Mouse (Mus musculus) kidney, embryonic 14.5 days (tissue): Measurements from ENCODE around the gene Itih5. TPM values are rescaled to one million over a fixed set of nuclear protein-coding genes. Genes with fewer than 3 reads are reported as not detected.

Experiments used
- ATAC-seq: fragments of 200-750 bp; cut with Nextera tagmentation; 2 replicates; pipeline ENCODE4 v1.8.0; 2017; ENCODE audit warnings: moderate number of reproducible peaks, mild to moderate bottlenecking, moderate TSS enrichment, moderate library complexity; ENCODE audit not compliant: low FRiP score, low TSS enrichment
- H3K27ac ChIP-seq: fragments of 300-500 bp; sonication (generic); 2 replicates; pipeline ENCODE4 v1.5.1; 2014; ENCODE audit warnings: low read depth, mild to moderate bottlenecking, low read length, moderate library complexity, mixed read lengths
- H3K27me3 ChIP-seq: fragments of 300-500 bp; sonication (generic); 2 replicates; pipeline ENCODE4 v1.6.1; 2014; ENCODE audit warnings: mild to moderate bottlenecking, low read length; ENCODE audit not compliant: control insufficient read depth, insufficient read depth
- H3K36me3 ChIP-seq: fragments of 300-500 bp; sonication (generic); 2 replicates; pipeline ENCODE4 v1.6.1; 2014; ENCODE audit warnings: low read length, mixed read lengths; ENCODE audit not compliant: control insufficient read depth, insufficient read depth
- H3K4me1 ChIP-seq: fragments of 300-500 bp; sonication (generic); 2 replicates; pipeline ENCODE4 v1.6.1; 2014; ENCODE audit warnings: low read length, mixed read lengths; ENCODE audit not compliant: control insufficient read depth, insufficient read depth
- H3K4me2 ChIP-seq: fragments of 300-500 bp; sonication (generic); replicated peaks from 2 replicates; pipeline ENCODE4 v1.6.1; 2014; ENCODE audit warnings: low read depth, mild to moderate bottlenecking, low read length
- H3K4me3 ChIP-seq: fragments of 300-500 bp; sonication (generic); 2 replicates; pipeline ENCODE4 v1.5.1; 2014; ENCODE audit warnings: mild to moderate bottlenecking, low read length
- H3K9ac ChIP-seq: fragments of 300-500 bp; sonication (generic); 2 replicates; pipeline ENCODE4 v1.6.1; 2014; ENCODE audit warnings: low read depth, mild to moderate bottlenecking, low read length, moderate library complexity
- H3K9me3 ChIP-seq: fragments of 300-500 bp; sonication (generic); 2 replicates; pipeline ENCODE4 v1.6.1; 2016; ENCODE audit warnings: low read length; ENCODE audit not compliant: control insufficient read depth
- WGBS: fragments of 180-500 bp; shearing (Covaris S2); extraction: QIAGEN DNeasy Blood & Tissue Kit; methylation state at CpG from one replicate; pipeline ENCODE4 v1.1.7; 2014; 5-methylcytosine and 5-hydroxymethylcytosine counted together
- polyA plus RNA-seq: library from polyadenylated mRNA; unstranded; fragments of >200 nt; fragmentation: Nextera tagmentation; extraction: Ambion mirVana; gene quantifications from 2 replicates; pipeline ENCODE4 v1.2.1, GENCODE M21; 2014

Gene Itih5
- polyA plus RNA-seq, 1 experiment from 2014 or later: 3.9 TPM

DNA sequence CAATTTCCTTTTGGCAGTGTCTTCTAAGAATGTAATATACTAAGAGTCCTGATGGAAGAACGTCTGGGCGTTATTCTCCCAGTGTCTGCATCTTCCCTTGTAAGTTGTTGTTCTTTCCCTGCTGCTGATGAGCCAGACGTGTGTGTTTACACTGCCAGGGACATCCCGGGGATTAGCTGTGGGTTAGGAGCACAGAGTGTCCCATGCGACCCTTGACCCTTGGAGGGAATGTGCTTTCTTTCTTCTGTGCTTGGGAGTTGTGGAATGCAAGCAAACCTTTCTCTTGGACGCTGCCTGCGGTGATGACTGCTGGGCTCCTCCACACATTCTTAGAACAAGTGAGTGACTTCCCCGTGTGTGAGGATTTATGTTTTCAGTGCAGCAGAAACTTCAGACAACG, 89.6 kb downstream of the Itih5 start:
- Histone ChIP-seq H3K9ac (no peak overlapping the region), H3K4me2 (no peak overlapping the region), H3K27me3 (no peaks in the 10 kb centered on the region), H3K4me1 (no peaks in the 10 kb centered on the region), H3K4me3 (no peak overlapping the region), H3K36me3 (no peaks in the 10 kb centered on the region), H3K9me3 (peaks cover 3% of the 10 kb centered on the region; the same call in 1 of the 2 replicates), H3K27ac (no peak overlapping the region)
- WGBS: 22% methylated on average over 9 of the region's 9 CpGs
- 0 out of 2 replicates have a peak, but pooled peaks have one; percentile 46 for ATAC-seq

- Histone ChIP-seq H3K27ac (no peak overlapping the region), H3K4me1 (no peaks in the 10 kb centered on the region), H3K4me2 (no peak overlapping the region), H3K4me3 (no peak overlapping the region), H3K27me3 (no peaks in the 10 kb centered on the region), H3K9me3 (peaks cover 3% of the 10 kb centered on the region; the same call in 1 of the 2 replicates), H3K9ac (no peak overlapping the region), H3K36me3 (no peaks in the 10 kb centered on the region)
- no peak for ATAC-seq
- 75% methylated on average over 9 of the region's 9 CpGs for WGBS
These were observed 97.1 kb downstream of the Itih5 start for GRCm38 (mm10) chr2:10250441-10250840.

DNA sequence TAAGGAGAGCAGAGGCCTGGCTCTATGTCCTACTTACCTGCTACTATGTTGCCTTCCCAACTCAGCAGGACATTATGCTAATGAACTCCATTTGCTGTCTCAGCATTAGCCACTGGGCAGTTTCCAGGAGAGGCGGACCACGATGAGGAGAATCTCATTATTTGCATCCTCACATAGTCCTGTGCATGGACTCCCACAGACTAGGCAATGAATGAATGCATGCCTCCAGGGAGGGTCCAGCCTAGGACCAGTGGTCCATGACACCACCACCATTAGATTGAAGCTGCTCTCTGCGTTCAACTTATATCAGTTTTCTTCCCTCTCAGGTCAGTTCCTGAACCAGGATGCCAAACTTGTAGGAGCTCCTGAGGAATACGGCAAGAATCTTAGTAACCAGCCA, 97.6 kb downstream of the Itih5 start:
- H3K27me3 ChIP-seq: no peaks in the 10 kb centered on the region
- no peaks in the 10 kb centered on the region for H3K4me1 ChIP-seq
- H3K4me3 ChIP-seq: no peak overlapping the region
- no peak overlapping the region for H3K9ac ChIP-seq
- H3K36me3 ChIP-seq: no peaks in the 10 kb centered on the region
- 45% methylated on average over 4 of the region's 4 CpGs for WGBS
- no peak overlapping the region for H3K27ac ChIP-seq
- peak; percentile 66; the same call in 1 of the 2 replicates for ATAC-seq
- H3K9me3 ChIP-seq: peaks cover 3% of the 10 kb centered on the region; the same call in 1 of the 2 replicates
- H3K4me2 ChIP-seq: no peak overlapping the region

DNA sequence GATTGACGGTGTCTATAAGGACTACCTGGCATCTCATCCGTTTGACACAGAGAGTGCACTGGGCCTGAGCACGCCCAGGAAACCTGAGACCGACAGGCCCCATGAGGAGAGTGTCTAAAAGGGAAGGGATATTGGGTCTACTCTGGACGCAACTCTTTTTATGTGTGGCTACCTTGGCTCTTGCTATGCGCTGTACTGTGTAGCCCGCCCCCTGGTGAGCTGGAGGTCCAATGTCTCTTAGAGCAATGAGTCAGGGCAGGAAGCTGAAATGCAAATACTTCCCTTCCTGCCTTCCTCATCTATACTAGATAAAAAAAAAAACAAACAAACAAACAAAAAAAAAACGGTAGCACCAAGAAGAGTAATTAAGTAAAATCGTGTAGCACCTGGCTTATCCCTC, 98.1 kb downstream of the Itih5 start:
- no peak overlapping the region for H3K27ac ChIP-seq
- H3K36me3 ChIP-seq: no peaks in the 10 kb centered on the region
- H3K4me2 ChIP-seq: no peak overlapping the region
- H3K9ac ChIP-seq: no peak overlapping the region
- H3K4me3 ChIP-seq: no peak overlapping the region
- H3K4me1 ChIP-seq: no peaks in the 10 kb centered on the region
- no peaks in the 10 kb centered on the region for H3K27me3 ChIP-seq
- peaks cover 3% of the 10 kb centered on the region; the same call in 1 of the 2 replicates for H3K9me3 ChIP-seq
- peak; percentile 46; the same call in 1 of the 2 replicates for ATAC-seq
- WGBS: 67% methylated on average over 9 of the region's 9 CpGs

- H3K27me3 ChIP-seq: no peaks in the 10 kb centered on the region
- H3K4me1 ChIP-seq: no peaks in the 10 kb centered on the region
- no peak overlapping the region for H3K27ac ChIP-seq
- H3K9me3 ChIP-seq: peaks cover 2% of the 10 kb centered on the region; the same call in 1 of the 2 replicates
- H3K36me3 ChIP-seq: no peaks in the 10 kb centered on the region
- no peak overlapping the region for H3K9ac ChIP-seq
- no peak overlapping the region for H3K4me3 ChIP-seq
- 79% methylated on average over 2 of the region's 2 CpGs for WGBS
- H3K4me2 ChIP-seq: no peak overlapping the region
- no peak for ATAC-seq
These were observed 98.6 kb downstream of the Itih5 start for GRCm38 (mm10) chr2:10252016-10252415.

DNA sequence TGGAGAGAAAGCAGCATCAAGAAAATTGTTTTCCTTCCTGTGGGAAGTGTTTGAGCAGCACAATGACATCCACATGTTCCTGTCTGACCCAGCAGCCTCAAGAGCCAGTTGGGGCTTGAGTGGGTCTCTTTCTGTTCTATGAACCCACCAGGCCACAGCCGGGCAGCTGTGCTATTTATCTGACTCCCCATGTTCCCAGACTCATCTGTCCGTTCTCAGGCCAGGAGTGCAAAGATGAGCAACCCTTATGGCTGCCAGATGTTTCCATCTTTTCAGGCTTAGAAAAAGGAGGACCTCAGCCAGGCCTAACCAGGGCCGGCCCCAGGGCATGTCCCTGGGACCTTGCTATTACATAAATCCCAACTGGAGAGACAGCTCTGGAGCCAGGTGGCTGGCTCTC, 100.0 kb downstream of the Itih5 start:
- Histone ChIP-seq H3K36me3 (no peaks in the 10 kb centered on the region), H3K27me3 (no peaks in the 10 kb centered on the region), H3K4me3 (no peak overlapping the region), H3K27ac (no peak overlapping the region), H3K9me3 (no peaks in the 10 kb centered on the region; the same call in 1 of the 2 replicates), H3K4me2 (no peak overlapping the region), H3K4me1 (no peaks in the 10 kb centered on the region), H3K9ac (no peak overlapping the region)
- WGBS: 70% methylated on average over 3 of the region's 3 CpGs
- no peak for ATAC-seq

DNA sequence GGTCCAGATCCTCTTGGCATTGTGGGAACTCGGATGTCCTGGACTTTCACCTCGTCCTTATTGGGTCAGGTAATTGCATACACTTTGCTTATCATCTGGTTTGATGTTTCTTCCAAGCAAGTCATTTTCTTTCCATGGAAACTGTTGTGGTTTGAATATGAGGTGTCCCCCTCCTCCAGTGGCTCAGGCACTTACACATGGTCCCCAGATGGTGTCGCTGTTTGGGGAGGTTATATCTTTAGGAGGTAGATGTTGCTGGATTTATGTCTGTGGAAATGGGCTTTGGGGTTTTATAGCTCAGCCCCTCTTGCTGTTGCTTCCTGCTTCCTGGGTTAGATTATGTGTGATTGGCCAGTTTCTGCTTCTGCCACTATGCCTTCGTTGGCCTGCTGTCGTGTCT, 103.6 kb downstream of the Itih5 start:
- H3K4me2 ChIP-seq: no peak overlapping the region
- 62% methylated on average over 5 of the region's 5 CpGs for WGBS
- no peaks in the 10 kb centered on the region for H3K9me3 ChIP-seq
- H3K36me3 ChIP-seq: no peaks in the 10 kb centered on the region
- no peaks in the 10 kb centered on the region for H3K4me1 ChIP-seq
- H3K9ac ChIP-seq: no peak overlapping the region
- no peaks in the 10 kb centered on the region for H3K27me3 ChIP-seq
- no peak overlapping the region for H3K27ac ChIP-seq
- H3K4me3 ChIP-seq: no peak overlapping the region
- ATAC-seq: no peak

DNA sequence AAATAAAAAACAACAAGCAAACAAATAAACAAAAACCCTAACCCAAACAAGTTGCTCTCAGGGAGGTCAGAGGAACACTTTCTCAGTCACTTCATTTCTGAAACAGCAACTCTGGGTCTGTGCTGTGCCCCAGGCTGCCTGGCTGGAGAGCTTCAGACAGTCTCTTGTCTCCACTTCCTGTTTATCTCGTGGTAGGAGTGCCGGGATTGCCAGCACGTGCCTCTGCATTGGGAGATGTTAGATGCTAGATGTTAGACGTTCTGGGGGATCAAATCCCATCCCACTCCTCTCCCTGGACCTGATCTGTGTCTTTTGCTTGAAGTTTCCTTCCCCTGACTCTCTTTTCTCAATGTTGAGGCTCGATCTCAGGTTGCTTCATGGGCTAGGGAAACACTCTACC, 104.9 kb downstream of the Itih5 start:
- Histone ChIP-seq H3K27me3 (no peaks in the 10 kb centered on the region), H3K9me3 (no peaks in the 10 kb centered on the region), H3K9ac (no peak overlapping the region), H3K4me1 (peaks cover 6% of the 10 kb centered on the region; the same call in 1 of the 2 replicates), H3K36me3 (no peaks in the 10 kb centered on the region), H3K27ac (no peak overlapping the region), H3K4me3 (no peak overlapping the region), H3K4me2 (no peak overlapping the region)
- WGBS: 71% methylated on average over 5 of the region's 5 CpGs
- no peak for ATAC-seq

- Histone ChIP-seq H3K4me2 (no peak overlapping the region), H3K9me3 (no peaks in the 10 kb centered on the region), H3K9ac (no peak overlapping the region), H3K27ac (no peak overlapping the region), H3K27me3 (no peaks in the 10 kb centered on the region), H3K36me3 (no peaks in the 10 kb centered on the region), H3K4me3 (no peak overlapping the region), H3K4me1 (peaks cover 15% of the 10 kb centered on the region)
- 67% methylated on average over 5 of the region's 5 CpGs for WGBS
- ATAC-seq: no peak
These were observed 106.7 kb downstream of the Itih5 start for GRCm38 (mm10) chr2:10260109-10260508.
